Mouse (Mus musculus): ENCODE data around the gene 4430402I18Rik.
"Not testable (repeated sequence)": the region's sequence is repeated elsewhere in the genome, so short reads cannot be mapped to it uniquely, and the experiment has no call there.

Gene 4430402I18Rik

DNA sequence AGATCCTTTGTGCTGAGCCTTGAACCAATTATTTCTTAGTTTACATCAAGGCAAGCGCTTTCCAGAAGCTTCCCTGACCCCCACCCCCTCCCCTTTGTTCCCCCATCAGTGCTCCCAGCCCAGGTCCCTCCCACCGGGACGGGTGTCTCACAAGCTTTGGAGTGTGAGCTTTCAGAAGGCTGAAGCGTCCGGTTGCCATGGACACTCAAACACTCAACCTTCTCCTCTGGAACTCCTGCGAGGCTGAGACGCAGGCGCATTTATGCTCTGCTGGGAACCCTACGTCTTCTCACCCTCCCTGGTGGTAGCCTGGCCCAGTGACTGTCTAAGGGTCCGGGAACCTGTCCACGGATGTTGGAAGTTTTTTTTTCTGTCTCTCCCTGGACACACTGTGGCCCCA, at the start of gene 4430402I18Rik:
Gene 4430402I18Rik (minus strand): TSS at position 149 of the 400 bp plus-strand sequence.
- DNase-seq (ENCODE audit: extremely low spot score) = peak; percentile 38

DNA sequence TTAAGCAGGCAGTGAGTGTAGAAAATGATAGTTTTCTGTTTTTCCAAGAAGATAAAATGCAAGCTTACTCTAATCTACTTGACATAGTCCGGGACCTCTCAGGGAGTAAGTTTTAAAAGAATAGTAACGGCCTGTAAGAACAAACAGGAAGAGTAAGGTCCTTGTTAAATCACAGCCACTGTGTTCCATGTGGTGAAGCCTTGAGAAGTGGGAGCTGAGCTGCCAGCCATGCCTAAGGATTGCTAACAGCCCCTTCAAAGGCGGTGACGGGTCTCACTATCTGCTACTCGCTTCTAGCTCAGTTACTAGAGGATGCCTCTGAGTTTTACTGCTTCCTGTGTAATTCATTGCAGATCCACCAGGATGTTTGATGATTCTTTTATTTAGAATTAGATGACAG, 49.2 kb upstream of the 4430402I18Rik start:
- DNase-seq (ENCODE audit: extremely low spot score) = no peak

DNA sequence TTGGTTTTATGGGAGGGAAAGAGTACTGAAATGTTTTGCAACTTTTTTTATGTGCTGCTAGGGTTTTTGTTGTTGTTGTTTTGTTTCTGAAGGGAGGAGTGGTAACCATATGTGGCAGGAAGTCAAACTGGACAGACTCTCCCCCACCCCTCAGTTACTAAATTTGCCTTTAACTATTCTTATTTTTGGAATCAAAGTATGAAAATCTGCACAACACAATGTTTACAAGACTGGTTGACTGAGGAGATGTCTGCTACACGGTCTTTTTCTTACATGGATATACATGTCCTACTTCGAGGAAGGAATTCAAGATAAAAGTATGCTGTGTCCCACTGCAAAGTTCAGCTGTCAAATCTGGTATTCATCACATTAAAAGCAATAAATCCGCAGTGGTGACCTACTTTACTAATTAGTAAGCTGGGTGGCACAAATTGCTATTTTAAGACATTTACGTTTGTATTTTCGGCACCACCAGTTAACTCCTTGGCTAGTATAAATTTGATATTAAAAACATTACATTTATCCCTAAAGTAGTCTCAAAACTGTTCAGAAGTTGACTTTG, 48.7 kb upstream of the 4430402I18Rik start:
- DNase-seq (ENCODE audit: extremely low spot score) = no peak

DNA sequence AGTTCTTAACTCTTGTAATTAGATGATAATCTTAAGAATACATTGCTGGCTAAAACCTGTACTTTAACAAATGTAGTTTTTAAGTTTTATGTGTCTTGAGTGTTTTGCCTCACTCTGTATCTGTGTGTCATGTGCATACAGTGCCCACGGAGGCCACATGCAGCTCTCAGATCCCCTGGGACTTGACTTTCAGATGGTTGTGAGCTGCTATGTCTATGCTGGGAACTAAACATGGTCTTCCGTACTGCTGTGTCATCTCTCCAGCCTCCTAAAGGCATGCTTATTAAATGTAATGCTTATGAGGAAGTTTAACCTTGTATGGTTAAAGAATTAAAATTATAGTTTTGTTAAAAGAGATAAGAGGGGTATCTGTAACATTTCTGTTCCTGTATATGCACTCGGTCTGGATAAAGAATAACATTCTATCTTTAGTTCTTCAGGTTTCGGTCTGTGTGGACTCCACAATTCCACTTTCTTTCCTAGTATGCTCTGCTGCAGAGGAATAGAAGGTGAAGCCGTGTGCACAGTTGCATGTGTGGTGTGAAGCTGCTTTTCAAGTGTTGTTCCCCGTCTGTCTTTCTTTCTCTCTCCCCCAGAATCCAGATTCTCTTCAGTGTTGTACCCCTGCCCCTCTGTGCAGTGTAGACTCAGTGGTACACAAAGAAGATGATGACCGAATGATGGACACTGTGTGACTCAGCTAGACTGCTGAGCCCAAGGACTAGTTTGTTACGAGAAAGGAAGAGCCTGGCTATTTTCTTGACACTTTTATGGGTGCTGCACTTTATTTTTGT, 48.0 kb upstream of the 4430402I18Rik start:
- no peak for DNase-seq (ENCODE audit: extremely low spot score)

DNA sequence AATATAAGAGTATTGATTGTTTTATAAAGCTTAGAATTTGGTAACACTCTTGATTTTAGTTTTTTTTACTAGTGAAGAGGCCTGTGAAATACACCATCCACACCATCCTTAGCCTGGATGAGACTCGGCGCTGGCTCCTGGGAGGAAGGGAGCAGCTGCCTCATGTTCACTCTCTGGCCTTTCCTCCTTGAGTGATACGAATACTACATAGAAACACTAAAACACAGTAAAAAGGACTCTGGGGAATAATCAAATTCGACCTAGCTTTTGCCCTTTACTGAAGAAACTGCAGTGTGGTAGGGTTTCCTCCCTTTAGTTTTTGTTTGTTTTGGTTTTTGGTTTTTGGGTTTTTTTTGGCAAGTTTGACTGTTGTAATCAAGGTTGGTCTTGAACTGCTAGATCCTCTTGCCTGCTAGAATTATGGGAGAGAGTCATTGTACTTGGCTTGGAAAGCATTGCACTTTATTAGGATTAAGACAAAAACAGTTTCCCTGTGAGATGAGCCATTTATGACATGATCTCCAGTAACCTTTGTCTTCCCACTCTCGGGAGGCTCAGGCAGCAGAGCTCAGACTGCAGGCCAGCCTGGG, 47.0 kb upstream of the 4430402I18Rik start:
- no peak for DNase-seq (ENCODE audit: extremely low spot score)

DNA sequence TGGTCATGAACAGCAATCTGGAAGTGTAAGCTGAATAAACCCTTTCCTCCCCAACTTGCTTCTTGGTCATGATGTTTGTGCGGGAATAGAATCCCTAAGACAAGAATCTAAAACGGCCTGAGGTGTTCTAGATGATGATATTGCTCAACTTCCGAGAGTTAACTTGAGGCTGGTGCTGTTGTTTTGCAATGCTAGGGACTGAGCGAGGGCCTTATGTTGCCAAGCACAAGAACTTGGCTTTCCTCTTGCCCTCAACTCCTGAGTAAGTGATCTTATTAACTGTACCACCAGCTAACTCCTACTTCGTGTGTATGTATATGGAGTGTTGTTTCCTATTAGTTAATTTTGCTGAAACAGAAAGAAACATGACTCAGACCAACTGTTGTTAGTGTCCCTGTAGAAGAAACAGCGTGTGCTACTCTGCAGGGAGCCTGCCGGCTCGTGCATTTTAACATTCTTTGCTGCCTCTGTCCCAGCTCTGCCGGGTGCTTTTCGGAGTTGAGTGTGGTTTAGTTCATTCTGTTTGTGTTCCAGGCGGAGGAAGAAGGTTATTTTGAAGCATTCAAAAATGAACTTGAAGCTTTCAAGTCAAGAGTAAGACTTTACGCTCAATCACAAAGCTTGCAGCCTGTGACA, 43.9 kb upstream of the 4430402I18Rik start:
- no peak for DNase-seq (ENCODE audit: extremely low spot score)

DNA sequence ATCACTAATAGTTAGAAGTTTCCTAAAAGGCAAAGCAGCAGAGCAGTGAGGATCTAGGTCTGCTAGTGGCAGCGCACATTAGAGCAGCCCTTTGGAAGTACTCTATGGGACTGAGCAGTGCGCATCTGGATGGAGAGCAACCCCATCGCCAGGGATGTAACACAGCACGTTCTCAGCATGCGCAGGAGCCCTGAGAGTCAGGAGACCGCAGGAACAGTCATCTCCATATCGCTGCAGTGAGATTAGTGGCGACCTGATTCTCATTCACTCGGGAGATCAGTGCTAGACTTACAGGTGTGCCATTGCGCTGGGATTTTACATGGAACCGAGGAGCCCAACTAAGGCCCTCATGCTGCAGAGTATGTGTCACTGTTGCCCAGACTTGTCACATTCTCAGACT, 41.4 kb upstream of the 4430402I18Rik start:
- DNase-seq (ENCODE audit: extremely low spot score) = no peak

DNA sequence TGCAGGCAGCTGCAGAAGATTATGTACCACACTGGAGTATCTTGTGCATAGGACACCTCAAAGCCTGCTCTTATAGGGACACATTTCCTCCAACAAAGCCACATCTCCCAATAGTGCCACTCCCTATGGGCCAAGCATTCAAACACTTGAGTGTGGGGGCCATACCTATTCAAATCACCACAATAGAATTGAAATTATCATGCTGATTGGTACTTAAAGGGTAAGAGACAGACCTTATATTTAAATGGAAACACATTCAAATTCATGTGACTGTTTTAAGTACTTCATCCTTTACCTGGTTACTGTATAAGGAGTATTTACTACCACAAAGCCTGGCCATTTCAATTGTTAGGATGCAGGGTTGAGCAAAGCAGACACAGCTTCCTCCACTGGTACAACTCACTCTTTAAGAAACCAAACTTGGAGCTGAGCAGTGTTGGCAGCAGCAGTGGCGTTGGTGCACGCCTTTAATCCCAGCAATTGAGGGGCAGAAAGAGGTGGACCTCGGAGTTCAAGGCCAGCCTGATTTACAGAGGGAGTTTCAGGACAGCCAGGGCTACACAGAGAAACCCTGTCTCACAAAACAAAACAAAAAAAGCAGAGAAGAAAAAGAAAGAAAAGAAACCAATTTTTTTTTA, 40.6 kb upstream of the 4430402I18Rik start:
- DNase-seq (ENCODE audit: extremely low spot score) = no peak

DNA sequence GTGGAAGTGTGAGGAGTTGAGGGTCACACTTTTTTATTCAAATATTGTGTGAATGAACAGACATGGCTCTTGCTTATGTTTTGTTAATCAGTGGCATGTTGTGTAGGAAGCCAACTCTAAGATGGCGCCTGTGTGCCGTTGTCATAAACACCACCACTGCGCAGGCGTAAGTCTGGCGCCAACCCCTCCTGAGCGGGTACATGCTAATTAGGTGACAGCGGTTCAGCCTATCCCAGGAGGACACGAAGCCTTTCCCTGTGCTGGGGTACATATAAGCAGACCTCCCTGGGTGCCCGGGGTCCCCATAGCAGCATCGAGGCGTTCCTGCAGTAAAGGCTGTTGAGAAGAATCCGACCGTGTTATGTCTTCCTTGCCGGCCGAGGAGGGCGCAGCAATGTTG, 32.7 kb upstream of the 4430402I18Rik start:
- DNase-seq (ENCODE audit: extremely low spot score) = not testable (repeated sequence)

DNA sequence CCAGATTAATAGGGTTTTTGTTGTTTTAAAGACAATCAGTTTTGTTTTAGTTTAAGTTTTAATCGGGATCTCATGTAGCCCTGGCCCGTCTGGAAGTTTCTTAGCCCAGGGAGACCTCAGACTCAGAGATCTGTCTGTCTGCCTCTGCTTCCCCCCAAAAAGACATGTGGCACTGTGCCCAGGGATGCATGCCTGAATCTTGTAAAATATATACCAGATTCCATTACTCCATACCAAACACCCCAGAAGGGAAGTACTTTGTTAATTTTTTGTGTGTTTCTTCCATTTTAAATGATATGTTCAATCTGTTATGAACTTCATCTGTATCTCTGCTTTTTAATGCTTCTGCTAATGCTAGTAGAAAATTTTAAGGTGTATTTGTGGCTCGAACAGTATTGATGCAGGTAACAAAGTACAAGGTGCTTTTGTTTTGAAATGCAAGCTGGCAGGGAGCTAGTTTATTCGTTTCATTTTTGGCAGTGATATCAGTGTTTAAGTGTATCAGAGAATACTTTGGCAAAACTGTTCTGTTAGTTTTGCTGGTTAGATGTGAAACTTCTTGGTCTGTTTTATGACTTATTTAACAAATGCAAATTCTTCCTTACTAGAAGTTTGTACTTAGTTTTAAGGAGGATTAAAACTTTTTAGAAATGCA, 30.5 kb upstream of the 4430402I18Rik start:
- no peak for DNase-seq (ENCODE audit: extremely low spot score)

DNA sequence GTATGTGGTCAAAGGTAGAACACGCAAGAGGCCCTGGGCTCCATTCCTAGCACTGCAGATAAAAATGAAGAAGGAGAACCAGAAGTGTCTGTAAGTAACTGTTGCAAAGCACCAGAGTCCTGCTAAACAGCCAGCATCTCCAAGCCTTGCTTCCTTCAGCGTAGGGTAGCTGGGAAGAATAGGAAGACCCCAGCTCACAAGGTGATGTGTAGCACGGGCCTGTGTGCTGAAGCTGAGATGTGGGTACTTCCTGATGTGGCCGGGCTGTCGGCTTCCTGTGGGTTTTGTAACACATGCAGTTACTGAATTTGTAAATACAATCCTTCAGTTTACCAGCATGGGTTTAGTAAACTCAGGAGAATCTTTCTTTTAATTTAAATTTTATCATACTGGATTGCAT, 27.8 kb upstream of the 4430402I18Rik start:
- DNase-seq (ENCODE audit: extremely low spot score) = no peak

DNA sequence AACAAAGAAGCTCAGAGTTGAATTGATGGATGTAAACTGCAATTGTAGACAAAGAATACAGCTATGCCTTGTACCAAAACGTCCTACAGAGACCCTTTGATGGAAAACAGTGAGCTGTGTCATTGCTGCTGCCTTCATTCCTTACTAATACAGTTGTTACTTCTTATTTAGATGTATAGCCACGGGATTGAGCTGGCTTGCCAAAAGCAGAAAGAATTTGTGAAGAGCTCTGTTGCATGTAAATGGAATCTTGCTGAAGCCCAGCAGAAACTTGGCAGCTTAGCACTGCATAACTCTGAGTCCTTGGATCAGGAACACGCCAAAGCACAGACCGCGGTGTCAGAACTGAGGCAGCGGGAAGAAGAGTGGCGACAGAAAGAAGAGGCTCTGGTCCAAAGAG, 27.3 kb upstream of the 4430402I18Rik start:
- no peak for DNase-seq (ENCODE audit: extremely low spot score)

DNA sequence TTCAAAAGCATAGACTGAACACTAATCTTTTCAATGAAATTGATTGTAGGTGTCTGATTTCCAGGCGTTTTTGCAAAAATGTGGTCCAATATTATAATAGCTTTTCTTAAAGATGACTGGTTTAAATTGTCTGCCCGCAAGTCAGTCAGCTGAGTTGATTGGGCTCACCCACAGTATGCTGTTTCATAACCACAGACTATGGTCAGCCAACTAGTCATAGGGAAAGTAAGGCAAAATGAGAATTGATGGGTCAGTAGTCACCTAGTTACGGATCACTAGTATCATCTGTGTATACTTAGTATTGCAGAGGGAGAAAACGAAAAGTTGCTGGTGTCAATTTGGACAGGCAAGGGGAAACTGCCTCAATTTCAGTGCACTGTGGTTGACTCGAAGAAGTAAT, 23.8 kb upstream of the 4430402I18Rik start:
- DNase-seq (ENCODE audit: extremely low spot score) = no peak

DNA sequence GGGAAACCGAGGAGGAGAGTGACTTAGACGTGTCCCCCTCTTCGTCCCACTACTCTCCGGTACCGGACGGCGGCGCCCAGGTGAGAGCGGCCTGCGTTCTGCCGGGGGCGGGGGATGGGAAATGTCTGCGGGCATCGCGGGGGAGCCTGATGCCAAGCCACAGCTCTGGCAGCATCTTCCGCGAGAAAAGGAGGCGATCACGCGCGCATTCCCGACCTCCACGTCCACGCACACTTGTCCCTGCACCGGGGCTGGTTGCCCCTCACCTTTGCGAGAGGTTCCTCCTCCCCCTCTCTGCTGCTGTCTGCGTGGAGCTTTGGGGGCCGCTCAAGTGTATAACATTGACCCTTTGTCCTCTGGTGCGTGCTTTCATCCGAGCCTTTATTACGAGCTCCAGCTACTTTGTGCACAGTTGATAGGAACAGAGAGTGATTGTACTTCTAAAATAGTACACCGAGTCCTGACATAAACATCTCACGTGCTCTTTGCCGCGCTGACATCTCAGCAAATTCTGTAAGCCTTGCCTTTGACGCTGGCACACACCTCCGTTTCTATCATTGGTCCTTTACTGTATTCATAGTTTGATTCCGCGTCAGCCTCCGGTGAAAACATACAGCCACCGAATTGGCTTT, 23.1 kb upstream of the 4430402I18Rik start:
- DNase-seq (ENCODE audit: extremely low spot score) = no peak

DNA sequence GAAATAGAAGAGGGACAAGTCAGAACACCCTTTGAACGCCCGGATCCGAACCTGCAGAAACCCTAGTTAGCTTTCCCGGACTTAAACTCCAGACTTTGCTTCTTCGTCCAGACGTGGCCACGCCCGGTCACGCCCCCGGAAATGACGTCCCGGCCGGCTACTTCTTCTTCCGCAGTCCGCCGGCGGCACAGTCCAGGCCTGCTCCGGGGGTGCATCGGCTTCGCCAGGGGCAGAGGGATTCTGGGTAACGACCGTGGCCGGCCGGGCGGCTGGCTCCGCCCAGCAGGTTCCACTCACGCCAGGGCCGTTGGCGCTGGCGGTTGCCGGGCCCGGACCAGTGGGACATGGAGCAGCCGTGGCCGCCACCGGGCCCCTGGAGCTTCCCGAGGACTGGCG, 22.6 kb upstream of the 4430402I18Rik start, which contains the start of gene Cdc37l1:
Gene Cdc37l1 (plus strand): TSS at position 159 of the 396 bp plus-strand sequence.
- DNase-seq (ENCODE audit: extremely low spot score) = peak; percentile 98

DNA sequence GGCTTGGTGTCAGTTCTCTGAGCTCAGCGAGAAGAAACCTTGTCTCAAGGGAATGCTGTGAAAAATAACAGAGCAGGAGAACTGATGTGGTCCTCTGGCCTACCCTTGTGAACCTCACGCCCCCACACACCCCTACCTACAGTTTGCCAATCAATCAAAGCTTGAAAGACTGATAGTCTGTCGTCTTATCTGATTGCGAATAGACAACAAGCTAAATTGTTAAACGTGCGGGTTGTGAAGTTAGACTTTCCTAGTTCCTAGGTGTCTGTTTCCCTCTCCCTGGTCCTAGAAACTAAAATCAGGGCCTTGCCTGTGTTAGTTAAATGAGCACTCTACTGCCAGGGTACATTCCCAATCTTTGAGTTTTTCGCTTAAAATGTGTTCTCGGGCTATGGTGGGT, 21.9 kb upstream of the 4430402I18Rik start:
- DNase-seq (ENCODE audit: extremely low spot score) = no peak

DNA sequence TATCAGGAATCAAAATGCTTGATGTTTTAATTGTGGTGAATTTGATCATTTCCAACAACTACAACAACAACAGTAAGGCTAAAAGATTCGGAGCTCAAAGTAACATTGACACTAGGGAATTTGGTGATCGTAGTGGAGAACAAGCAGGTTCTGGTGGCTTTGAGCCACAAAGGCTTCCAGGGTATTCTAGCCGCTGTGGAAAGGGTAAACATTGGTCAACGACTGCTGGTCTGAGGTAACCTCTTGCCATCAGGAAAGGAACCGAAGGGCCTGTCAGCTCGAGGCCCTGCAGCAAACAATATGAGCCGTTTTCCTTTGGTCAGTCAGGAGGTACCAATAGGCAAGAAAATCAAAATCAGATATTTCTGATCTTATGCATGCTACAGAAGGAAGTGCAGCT, 15.0 kb upstream of the 4430402I18Rik start:
- no peak for DNase-seq (ENCODE audit: extremely low spot score)

DNA sequence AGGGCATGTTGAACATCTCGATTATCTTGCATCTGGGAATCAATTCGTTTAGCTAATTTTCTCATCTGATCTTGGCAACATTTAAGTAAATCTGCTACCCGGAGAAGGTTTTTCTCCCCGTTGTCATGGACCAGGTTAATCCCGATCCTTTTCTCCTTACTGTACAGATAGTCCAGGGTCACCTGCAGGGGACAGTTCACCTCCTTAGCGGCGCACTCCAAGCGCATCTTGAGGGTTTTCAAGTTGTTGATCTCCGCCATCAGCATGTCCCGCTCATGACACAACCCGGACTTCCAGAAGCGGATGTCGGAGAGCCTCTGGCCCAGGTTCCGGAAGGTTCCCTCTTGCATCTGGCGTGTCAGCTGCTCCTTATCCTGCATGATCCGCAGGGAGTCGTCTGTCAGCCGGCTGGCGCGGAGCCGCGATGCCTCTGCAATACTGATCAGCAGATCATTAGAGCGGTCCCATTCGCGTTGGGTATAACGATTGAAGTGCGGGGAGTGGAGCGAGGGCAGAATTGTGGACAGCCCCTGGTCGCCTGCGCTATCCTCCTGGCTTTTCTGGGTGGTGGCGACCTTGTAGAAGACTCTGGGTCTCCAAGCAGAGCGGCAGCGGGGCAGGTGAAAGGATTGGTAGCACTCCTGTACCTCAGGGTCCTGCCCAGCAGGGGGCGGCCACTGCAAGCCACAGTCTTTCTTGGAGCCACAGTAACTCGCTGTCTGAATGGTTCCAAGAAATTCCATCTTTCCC, 7.4 kb upstream of the 4430402I18Rik start:
- DNase-seq (ENCODE audit: extremely low spot score) = peak; percentile 79

DNA sequence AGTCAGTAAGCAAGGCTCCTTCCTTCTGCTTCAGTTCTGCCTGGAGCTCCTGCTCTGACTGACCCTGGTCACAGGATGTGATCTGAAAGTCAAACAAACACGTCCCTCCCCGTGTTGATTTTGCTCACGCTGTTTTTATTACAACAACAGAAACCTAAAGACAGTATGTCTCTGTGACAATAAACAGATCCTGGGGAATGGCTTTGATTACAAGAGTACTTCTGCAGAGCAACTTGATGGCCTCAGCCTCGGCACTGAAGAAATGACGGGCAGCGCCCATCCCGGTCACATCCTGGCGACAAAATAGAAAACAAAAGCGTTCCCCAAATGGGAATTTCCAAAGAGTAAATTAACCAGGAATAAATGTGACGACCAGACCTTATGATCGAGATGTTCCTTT, 2.7 kb upstream of the 4430402I18Rik start:
- peak; percentile 14 for DNase-seq (ENCODE audit: extremely low spot score)

DNA sequence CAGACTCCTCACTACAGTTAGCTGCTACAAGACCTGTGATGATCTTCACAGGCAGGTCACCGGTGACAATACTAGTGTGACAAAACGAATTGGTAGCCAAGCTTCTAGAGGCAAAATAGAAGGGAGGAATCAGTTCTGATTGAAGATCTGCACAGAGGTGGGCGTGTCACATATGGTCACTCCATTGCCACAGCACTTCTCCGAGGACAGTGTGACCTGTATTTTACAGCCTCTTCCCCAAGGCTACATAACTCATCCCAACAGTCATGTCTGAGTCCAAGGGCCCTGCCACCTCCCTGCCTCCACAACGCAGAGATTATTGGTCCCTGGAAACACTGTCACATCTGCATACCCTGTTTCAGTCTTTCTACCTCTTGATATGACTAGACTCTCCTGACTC, 1.6 kb upstream of the 4430402I18Rik start:
- DNase-seq (ENCODE audit: extremely low spot score) = no peak
